17 mouse cellular contexts compared by ENCODE assay signal in genomic region chr10:121070742-121071141, GRCm38 (mm10). TPM values are rescaled to one million over a fixed set of nuclear protein-coding genes. Genes with fewer than 3 reads are reported as not detected.
DNase-seq lines count a peak whose midpoint lies in the region; ATAC-seq and TF ChIP-seq lines count a peak whose summit lies in the region.
"Had no signal": no experiment of that assay in that cellular context is flagged by ENCODE, and none has a peak within 500 bp of the region (broad histone marks: within the 10 kb centered on the region; RNA-seq: fewer than 3 reads in every experiment).

No protein-coding gene starts in this region.

- no peak overlapping the region for H3K4me2 ChIP-seq in kidney, postnatal 0 days (ENCODE audit: low read length)
- H3K4me2 ChIP-seq in kidney, embryonic 16.5 days (replicated peaks; ENCODE audit: low read depth, low read length) = no peak overlapping the region
- H3K4me2 ChIP-seq: intestine, embryonic 15.5 days; limb, embryonic 15.5 days; midbrain, embryonic 13.5 days; neural tube, embryonic 12.5 days had no signal

- H3K27ac ChIP-seq in cerebellum, adult 2 months (ENCODE audit: insufficient read depth, low read length) = no peak overlapping the region
- no peak overlapping the region for H3K27ac ChIP-seq in kidney, postnatal 0 days
- H3K27ac ChIP-seq in kidney, embryonic 16.5 days (ENCODE audit: low read length) = no peak overlapping the region
- H3K27ac ChIP-seq: intestine, embryonic 15.5 days; limb, embryonic 15.5 days; midbrain, embryonic 13.5 days; neural tube, embryonic 12.5 days had no signal

- H3K36me3 ChIP-seq in kidney, postnatal 0 days (ENCODE audit: insufficient read depth, low read length) = no peaks in the 10 kb centered on the region
- no peaks in the 10 kb centered on the region for H3K36me3 ChIP-seq in kidney, embryonic 16.5 days (ENCODE audit: insufficient read depth, low read length)
- H3K36me3 ChIP-seq: G1E; intestine, embryonic 15.5 days; limb, embryonic 15.5 days; midbrain, embryonic 13.5 days; neural tube, embryonic 12.5 days had no signal

- WGBS in cerebellum, adult 2 months = 66% methylated on average over 7 of the region's 7 CpGs
- WGBS in kidney, postnatal 0 days = 73% methylated on average over 7 of the region's 7 CpGs
- 75% methylated on average over 7 of the region's 7 CpGs for WGBS in kidney, embryonic 16.5 days

- no peak for TF ChIP-seq POLR2A in cerebellum, adult 2 months (IDR thresholded peaks at IDR 0.05; ENCODE audit: borderline replicate concordance, insufficient read depth, low read length)

- no peak for TF ChIP-seq CTCF in cerebellum, adult 2 months (IDR thresholded peaks at IDR 0.05; ENCODE audit: borderline replicate concordance, insufficient read depth, low read depth, low read length)
- TF ChIP-seq CTCF in kidney, postnatal 0 days (IDR thresholded peaks at IDR 0.05; ENCODE audit: low read depth) = peak; percentile 53

- no peak for ATAC-seq in kidney, postnatal 0 days (replicated peaks; ENCODE audit: low FRiP score, low read depth)
- ATAC-seq in kidney, embryonic 16.5 days (ENCODE audit: low FRiP score, low TSS enrichment) = no peak
- ATAC-seq: activated CD4-positive, CD25-positive, alpha-beta regulatory T cell, adult 4 months; intestine, embryonic 15.5 days; midbrain, embryonic 13.5 days had no signal

- H3K9me3 ChIP-seq in kidney, postnatal 0 days (replicated peaks; ENCODE audit: low read length) = no peaks in the 10 kb centered on the region
- no peaks in the 10 kb centered on the region for H3K9me3 ChIP-seq in kidney, embryonic 16.5 days (ENCODE audit: low read length)
- H3K9me3 ChIP-seq: intestine, embryonic 15.5 days; limb, embryonic 15.5 days; midbrain, embryonic 13.5 days; neural tube, embryonic 12.5 days had no signal

- H3K4me3 ChIP-seq in cerebellum, adult 2 months (replicated peaks; ENCODE audit: insufficient read depth, low read depth, low read length) = no peak overlapping the region
- no peak overlapping the region for H3K4me3 ChIP-seq in kidney, postnatal 0 days (replicated peaks; ENCODE audit: low read depth, low read length)
- no peak overlapping the region for H3K4me3 ChIP-seq in kidney, embryonic 16.5 days (ENCODE audit: low read length)
- H3K4me3 ChIP-seq: intestine, embryonic 15.5 days; limb, embryonic 15.5 days; midbrain, embryonic 13.5 days; neural tube, embryonic 12.5 days had no signal

- no peak overlapping the region for H3K9ac ChIP-seq in kidney, postnatal 0 days (ENCODE audit: low read depth, low read length)
- no peak overlapping the region for H3K9ac ChIP-seq in kidney, embryonic 16.5 days (replicated peaks; ENCODE audit: low read length)
- H3K9ac ChIP-seq: intestine, embryonic 15.5 days; limb, embryonic 15.5 days; midbrain, embryonic 13.5 days; neural tube, embryonic 12.5 days had no signal

- peak; percentile 13 to 21 for DNase-seq in cerebellum, postnatal 10 days
- no peak for DNase-seq in cerebellum, adult 2 months
- DNase-seq in kidney, postnatal 0 days (ENCODE audit: low spot score) = peak; percentile 53
- peak; percentile 4 to 9 for DNase-seq in B cell, adult 2 months
- peak; percentile 37 for DNase-seq in embryo, embryonic 11 days
- DNase-seq in frontal cortex, postnatal 10 days (ENCODE audit: low spot score in 2 of 2) = no peak
- DNase-seq in frontal cortex, postnatal 25 days (ENCODE audit: low spot score in 2 of 2) = no peak
- DNase-seq: cerebellum, adult 11-12 months; spleen, adult 18-20 months; thymus, postnatal 4 days had no signal

- no peaks in the 10 kb centered on the region; the same call in 1 of the 2 replicates for H3K27me3 ChIP-seq in cerebellum, adult 2 months (ENCODE audit: control insufficient read depth, insufficient read depth, low read length)
- H3K27me3 ChIP-seq in kidney, postnatal 0 days (ENCODE audit: insufficient read depth, low read length) = 0 out of 2 replicates have a peak, but pooled peaks cover 4% of the 10 kb centered on the region
- peaks cover 10% of the 10 kb centered on the region for H3K27me3 ChIP-seq in kidney, embryonic 16.5 days (ENCODE audit: insufficient read depth, low read length)
- H3K27me3 ChIP-seq: intestine, embryonic 15.5 days; limb, embryonic 15.5 days; midbrain, embryonic 13.5 days; neural tube, embryonic 12.5 days had no signal

- H3K4me1 ChIP-seq in cerebellum, adult 2 months (ENCODE audit: control insufficient read depth, insufficient read depth, low read length) = no peaks in the 10 kb centered on the region
- no peaks in the 10 kb centered on the region for H3K4me1 ChIP-seq in kidney, postnatal 0 days (replicated peaks; ENCODE audit: insufficient read depth, low read length)
- H3K4me1 ChIP-seq in kidney, embryonic 16.5 days (ENCODE audit: insufficient read depth, low read length) = no peaks in the 10 kb centered on the region
- H3K4me1 ChIP-seq: intestine, embryonic 15.5 days; midbrain, embryonic 13.5 days; neural tube, embryonic 12.5 days had no signal

RNA-seq across cellular contexts. Expression of gene Wif1, which starts 37.0 kb away (rescaled TPM):
- 1.1 and 2.3 TPM in 2 replicates for polyA plus RNA-seq in cerebellum, adult 2 months (2012; rRNA removed)
- 2.1 and 2.3 TPM in 2 replicates for polyA plus RNA-seq in kidney, postnatal 0 days (2015; fragmentation: Nextera tagmentation; extraction: Ambion mirVana)
- 2.7 and 3.1 TPM in 2 replicates for polyA plus RNA-seq in kidney, embryonic 16.5 days (2015; fragmentation: Nextera tagmentation; extraction: Ambion mirVana)
- polyA plus RNA-seq: activated CD4-positive, CD25-positive, alpha-beta regulatory T cell, adult 4 months; G1E had no signal

Comparison
In these comparisons a context has a peak if more than half of its experiments do, and no peak if none do; other contexts are left out.
1. DNase-seq: peak in cerebellum, postnatal 10 days (2 of 2), kidney, postnatal 0 days (single experiment), B cell, adult 2 months (2 of 2) and embryo, embryonic 11 days (single experiment); none in cerebellum, adult 2 months (0 of 2), frontal cortex, postnatal 10 days (0 of 2) and frontal cortex, postnatal 25 days (0 of 2).